In genomic region chr16:93137249-93137648, GRCm38 (mm10) we compare ENCODE assay signal across 10 mouse cellular contexts.
DNase-seq lines count a peak whose midpoint lies in the region; ATAC-seq lines count a peak whose summit lies in the region.
"Had no signal": no experiment of that assay in that cellular context is flagged by ENCODE, and none has a peak within 500 bp of the region (broad histone marks: within the 10 kb centered on the region; RNA-seq: fewer than 3 reads in every experiment).

No protein-coding gene starts in this region.

- no peaks in the 10 kb centered on the region for H3K36me3 ChIP-seq in neural tube, embryonic 15.5 days
- H3K36me3 ChIP-seq: limb, embryonic 12.5 days; neural tube, embryonic 13.5 days had no signal

- H3K4me3 ChIP-seq in neural tube, embryonic 15.5 days (replicated peaks): no peak overlapping the region
- H3K4me3 ChIP-seq: limb, embryonic 12.5 days; neural tube, embryonic 13.5 days had no signal

- no peak overlapping the region for H3K9ac ChIP-seq in neural tube, embryonic 15.5 days (replicated peaks)
- H3K9ac ChIP-seq: limb, embryonic 12.5 days; neural tube, embryonic 13.5 days had no signal

- no peak overlapping the region for H3K27ac ChIP-seq in neural tube, embryonic 15.5 days (replicated peaks)
- H3K27ac ChIP-seq: limb, embryonic 12.5 days; neural tube, embryonic 13.5 days had no signal

- peak; percentile 9 to 62 for DNase-seq in adrenal gland, adult (ENCODE audit: inconsistent age in 2 of 2, low spot score in 1 of 2)
- no peak for DNase-seq in adrenal gland, adult 18-20 months (ENCODE audit: low spot score in 2 of 2)
- peak; percentile 9 for DNase-seq in layer of hippocampus, adult 11-12 months (ENCODE audit: low spot score)
- DNase-seq in layer of hippocampus, postnatal 25 days (ENCODE audit: extremely low spot score in 1 of 2, low spot score in 1 of 2): no peak
- DNase-seq in embryo, embryonic 10.5 days (ENCODE audit: low spot score): peak; percentile 30
- DNase-seq in lung, postnatal 14 days: peak; percentile 17
- DNase-seq in right cerebral cortex, postnatal 14 days: no peak

- H3K4me1 ChIP-seq in neural tube, embryonic 15.5 days: no peaks in the 10 kb centered on the region
- H3K4me1 ChIP-seq: neural tube, embryonic 13.5 days had no signal

- 69% methylated on average over 1 of the region's 1 CpGs for WGBS in neural tube, embryonic 15.5 days

- H3K4me2 ChIP-seq in neural tube, embryonic 15.5 days: no peak overlapping the region
- H3K4me2 ChIP-seq: limb, embryonic 12.5 days; neural tube, embryonic 13.5 days had no signal

- no peak for ATAC-seq in neural tube, embryonic 15.5 days (ENCODE audit: low FRiP score)

- no peaks in the 10 kb centered on the region for H3K9me3 ChIP-seq in neural tube, embryonic 15.5 days (replicated peaks)
- H3K9me3 ChIP-seq: limb, embryonic 12.5 days; neural tube, embryonic 13.5 days had no signal

- H3K27me3 ChIP-seq in neural tube, embryonic 15.5 days (replicated peaks): no peaks in the 10 kb centered on the region
- H3K27me3 ChIP-seq: neural tube, embryonic 13.5 days had no signal

Comparison
In these comparisons a context has a peak if more than half of its experiments do, and no peak if none do; other contexts are left out.
1. DNase-seq: peak in adrenal gland, adult (2 of 2), layer of hippocampus, adult 11-12 months (single experiment), embryo, embryonic 10.5 days (single experiment) and lung, postnatal 14 days (single experiment); none in adrenal gland, adult 18-20 months (0 of 2), layer of hippocampus, postnatal 25 days (0 of 2) and right cerebral cortex, postnatal 14 days (single experiment).